Mouse (Mus musculus): Measurements from ENCODE around the gene Ifitm5.

GRCm38 (mm10) chr7:140946980-140947379 is 3.1 kb downstream of the Ifitm5 start:
- TF ChIP-seq CTCF (IDR thresholded peaks at IDR 0.05; ENCODE audit: borderline replicate concordance, insufficient read depth, low read depth, low read length) = no peak
- TF ChIP-seq POLR2A (IDR thresholded peaks at IDR 0.05; ENCODE audit: borderline replicate concordance, insufficient read depth, low read length) = no peak
